Mouse (Mus musculus): ENCODE results near the gene Cfap298.
A peak's percentile ranks its signal among the peaks of the same experiment; 100 is the strongest.

Cfap298 gene

DNA sequence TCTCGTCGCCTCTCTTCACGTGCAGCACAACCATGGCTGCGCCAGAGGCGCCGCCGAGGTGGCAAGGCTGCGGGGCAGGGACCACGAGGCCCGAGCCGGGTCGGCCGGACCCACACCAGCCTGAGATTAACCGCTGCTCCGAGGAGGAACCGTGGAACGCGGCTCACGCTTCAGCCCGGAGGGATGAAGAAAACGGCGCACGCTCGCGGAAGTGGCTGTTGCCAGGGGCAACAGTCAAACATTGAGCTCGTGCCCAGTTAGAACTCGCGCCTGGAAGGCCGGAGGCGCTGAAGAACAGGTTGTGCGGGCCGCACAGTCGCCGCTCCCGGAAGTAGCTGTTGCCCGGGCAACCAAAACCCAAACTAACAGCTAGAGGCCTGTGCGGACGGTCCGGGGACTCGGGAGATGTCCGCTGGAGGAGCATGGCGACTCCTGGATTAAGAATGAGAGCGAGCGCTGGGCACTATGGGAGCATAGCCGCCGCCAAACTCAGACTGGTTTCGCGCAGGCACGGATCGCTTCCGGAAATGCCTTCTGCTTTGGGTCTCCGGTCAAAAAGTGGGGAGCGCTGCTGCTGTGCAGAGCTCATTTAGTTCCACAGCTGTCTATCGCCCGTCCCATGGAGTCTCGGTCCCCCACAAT is at the start of gene Cfap298:
Gene Cfap298 (minus strand): TSS at position 428 of the 642 bp plus-strand sequence.
- peak; percentile 96 for DNase-seq (ENCODE audit: low spot score)

DNA sequence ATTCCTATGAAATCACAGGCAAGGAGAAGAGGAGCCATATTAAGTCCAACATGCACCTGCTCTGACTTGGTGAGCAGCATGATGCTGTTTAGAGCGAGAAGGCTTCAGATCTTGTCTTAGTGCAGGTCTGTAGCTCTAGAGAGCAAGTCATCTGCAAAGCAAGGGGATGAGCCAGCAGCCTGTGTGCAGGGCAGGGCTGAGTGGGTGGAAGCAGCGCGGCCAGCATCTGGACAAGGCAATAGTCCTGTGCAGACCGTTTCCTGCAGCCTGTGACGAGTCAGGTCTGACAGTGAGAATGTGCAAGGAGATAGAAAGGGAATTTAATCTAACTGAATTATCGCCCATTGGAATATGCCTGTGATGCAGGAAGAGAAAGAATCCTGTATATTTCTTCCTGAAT is 36.1 kb upstream of the Cfap298 start:
- DNase-seq (ENCODE audit: low spot score): no peak

DNA sequence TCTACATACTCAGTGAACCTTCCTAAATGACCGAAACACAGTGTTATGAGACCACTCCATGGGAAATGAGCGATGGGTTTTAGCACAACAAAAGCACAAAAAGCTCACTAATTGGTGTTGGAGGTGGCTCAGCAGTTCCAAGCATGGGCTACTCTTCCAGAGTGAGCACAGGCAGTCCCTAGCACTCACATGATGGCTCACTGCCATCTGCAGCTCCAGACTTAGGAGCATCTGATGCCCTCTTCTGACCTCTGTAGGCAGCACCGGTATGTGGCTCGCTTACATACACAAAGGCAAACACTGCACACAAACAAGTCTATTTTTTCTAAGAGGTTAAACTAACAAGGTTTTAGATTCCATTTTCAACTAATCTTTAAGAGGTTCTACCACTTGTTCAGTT is 31.3 kb upstream of the Cfap298 start:
- DNase-seq (ENCODE audit: low spot score): no peak

DNA sequence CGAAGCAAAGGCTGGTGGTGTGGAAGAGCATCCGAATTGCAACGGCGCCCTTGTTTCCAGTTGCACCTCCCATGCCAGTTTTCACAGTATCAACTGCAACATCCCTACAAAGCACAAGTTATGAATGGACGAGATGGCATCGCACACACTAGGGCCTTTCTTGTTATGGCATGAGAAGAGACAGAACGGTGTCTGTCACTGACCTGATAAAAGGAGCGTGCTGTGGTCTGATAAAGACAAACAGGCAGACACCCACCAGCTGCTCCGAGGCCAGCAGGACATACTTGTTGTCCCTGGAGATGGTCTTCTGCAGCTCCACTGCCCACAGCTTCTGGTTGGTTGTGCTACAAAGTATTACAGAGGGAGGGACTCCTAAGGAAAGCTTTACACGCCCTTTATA is 29.4 kb upstream of the Cfap298 start:
- DNase-seq (ENCODE audit: low spot score): peak; percentile 23

DNA sequence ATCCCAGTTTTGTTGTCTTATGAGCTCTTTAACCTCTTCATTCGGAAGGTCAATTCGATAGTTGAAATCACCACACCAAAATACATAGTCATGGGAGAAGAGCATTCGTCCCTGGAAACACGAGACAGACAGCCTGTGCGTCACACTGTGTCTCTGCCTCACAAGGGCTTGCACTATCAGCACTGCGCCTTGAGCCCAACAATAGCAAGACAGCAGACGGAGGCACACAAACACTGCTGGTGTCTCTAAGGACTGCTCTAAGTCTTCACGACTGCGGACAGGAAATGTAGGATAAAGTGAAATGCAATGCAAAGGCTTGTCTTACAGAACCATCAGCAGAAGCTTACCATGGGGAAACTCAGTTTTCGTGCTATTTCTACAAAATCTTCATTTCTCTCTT is 29.0 kb upstream of the Cfap298 start:
- no peak for DNase-seq (ENCODE audit: low spot score)

DNA sequence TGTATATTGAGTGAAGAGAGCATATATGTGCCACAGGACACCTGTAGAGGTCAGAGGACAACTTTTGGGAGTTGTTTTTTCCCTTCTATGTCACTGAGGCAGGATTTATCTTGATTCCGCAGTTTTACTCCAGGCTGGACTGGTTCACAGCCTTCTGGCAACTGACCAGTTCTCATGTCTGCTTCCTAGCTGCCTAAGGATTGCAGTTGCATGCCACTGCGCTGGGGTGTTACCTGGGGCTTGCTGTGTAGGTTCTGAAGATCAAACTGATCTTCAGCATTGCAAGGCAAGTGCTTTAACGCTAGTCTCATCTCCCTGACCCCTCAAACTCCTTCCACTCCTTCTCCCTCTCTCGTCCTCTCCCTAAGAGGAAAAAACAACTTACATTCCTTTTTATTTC is 28.3 kb upstream of the Cfap298 start:
- no peak for DNase-seq (ENCODE audit: low spot score)

DNA sequence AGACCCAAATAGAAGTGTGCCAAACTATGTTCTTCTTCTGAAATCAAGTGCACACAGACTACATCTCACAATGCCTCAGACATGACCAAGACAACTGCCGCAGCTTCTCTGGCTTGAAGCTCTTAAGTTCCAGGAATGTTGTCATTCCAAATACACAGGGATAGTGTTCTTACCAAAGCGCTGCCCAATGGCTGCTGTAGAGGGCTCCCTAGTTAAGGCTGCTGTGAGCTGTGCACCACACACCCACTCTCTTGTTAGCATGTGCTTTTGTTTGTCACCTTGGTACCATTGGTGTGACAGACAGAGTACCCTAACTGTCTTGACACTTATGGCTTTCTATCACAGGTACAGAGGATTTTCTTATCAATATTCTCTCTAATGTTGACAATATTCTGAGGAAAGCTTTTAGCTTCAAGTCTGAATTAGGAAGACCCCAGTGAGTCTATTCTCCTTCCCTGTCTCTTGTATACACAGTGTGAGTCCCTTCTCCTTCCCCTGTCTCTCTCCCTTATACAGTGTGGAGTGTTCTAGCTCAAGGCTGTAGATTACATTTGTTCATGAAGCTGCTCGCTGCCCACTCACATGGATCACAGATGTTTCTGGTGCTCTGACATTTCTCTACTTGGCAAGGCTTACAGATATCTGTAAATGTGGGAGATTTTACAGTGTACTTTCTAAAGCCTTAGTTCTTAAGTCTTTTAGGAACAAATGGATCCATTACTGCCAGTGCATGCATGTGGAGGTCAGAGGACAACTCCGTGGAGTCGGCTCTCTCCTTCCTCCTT is 23.6 kb upstream of the Cfap298 start:
- no peak for DNase-seq (ENCODE audit: low spot score)

DNA sequence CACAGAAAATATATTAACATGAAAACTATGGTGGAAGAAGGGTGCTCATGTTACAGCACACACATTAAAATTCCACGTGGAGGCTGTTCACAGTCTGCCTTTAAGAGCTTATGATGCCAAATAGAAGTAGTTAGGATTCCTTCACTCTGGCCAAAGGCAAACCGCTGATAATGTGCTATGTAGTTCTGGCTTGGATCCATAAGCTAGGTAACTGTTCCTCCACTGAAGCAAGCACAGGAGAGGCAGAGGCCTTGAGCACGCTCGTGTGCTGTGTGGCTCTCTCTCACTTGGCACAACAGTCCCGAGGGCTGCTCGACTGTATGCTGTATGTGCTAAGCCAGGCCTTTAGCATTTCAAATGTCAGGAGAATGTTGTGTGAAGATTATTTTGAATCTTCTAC is 20.6 kb upstream of the Cfap298 start:
- DNase-seq (ENCODE audit: low spot score): no peak

DNA sequence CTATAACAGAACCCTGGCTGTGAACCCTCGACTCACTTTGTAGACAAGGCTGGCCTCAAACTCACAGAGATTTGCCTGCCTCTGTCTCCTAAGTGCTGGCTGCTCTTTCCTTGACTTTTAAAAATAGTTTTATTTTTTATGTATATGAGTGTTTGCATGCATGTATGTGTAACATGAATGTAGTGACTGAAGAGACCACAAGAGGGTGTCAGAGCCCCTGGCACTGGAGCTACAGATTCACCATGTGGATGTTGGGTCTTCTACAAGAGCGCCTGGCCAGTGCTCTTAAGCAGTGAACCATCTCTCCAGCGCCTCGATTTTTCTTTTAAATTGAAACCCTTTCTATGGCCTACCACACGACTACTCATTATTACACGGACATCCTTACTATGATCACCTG is 18.9 kb upstream of the Cfap298 start:
- DNase-seq (ENCODE audit: low spot score): no peak

DNA sequence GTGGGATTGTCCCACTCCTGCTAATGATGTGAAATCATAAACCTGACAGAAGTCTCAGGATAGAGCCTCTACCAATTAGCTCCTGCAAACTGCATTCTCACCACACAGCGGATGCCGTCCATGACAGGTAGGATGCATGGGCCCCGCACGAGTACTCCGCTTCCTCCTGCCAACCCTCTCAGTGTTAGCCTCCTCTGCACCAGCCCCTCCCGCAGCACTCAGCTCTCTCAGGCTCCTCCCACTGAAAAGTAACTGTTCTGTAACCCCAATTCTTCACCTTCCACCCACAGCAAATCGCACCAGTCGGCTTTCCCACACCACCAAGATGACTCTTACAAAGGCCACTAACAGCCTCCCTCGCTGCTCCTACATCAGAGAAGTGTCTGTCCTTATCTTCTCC is 18.2 kb upstream of the Cfap298 start:
- no peak for DNase-seq (ENCODE audit: low spot score)

DNA sequence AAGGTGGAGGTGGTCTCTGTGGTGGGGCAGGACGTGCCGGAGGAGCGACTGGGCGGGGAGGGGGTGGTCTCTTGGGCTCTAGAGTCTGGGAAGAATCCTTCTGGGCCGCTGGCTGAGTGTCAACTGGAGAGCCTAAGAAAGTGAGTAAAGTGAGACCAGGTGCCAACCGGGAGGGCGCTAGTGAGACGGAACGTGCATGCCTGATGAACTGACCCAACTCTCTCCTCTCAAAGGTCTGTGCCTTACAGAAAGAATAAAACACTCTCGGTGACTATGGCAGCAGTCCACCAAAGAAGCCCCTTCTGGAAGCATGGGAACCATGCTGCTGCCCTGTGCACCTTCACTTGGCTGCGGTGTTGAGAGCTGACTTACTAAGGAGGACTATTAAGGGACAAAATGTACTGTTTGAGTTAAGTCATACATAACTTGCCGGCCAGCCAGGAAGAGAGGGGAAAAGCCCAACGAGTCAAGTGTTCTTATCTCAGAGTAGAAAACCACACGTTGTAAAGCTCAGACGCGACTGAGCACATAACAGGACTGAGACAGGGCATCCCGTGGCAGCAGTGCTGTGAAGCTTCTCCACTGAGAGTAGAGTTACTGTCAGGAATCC is 15.5 kb upstream of the Cfap298 start:
- no peak for DNase-seq (ENCODE audit: low spot score)

DNA sequence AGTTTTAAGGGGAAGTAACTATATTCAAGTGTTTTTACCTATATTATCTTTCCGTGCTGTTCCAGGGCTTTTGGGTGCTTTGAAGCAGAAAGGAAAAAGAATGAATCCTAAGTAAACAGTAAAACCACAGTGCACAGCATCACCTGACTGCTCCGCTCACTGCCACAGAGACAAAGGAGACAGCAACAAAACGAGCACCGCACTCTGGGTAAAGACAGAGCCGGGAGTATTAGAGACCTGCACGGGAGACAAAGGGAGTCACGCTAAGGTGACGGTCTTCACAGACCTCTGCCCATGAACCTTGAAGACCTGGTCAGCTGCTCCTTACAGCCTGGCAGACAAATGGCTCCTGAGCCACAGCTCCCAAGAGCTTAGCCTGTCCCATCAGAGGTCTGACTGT is 12.1 kb upstream of the Cfap298 start:
- no peak for DNase-seq (ENCODE audit: low spot score)

DNA sequence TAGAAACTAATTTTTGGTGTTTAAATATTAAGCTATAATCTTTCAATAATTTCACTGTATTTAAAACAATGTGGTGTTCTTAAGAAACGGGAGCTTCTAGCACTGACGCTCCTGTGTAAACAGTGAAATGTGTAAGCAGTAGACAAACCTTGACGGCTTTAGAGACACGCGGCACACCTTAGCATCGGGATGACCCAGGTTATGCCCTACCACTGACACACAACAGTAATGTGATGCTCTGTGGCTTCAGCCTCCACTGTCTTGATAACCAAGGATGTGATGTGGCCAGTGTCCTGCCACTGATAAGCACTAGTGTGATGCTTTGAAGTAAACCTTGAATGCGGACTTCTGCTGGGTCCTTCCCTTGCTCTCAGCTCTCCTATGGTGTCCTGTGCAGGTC is 6.3 kb upstream of the Cfap298 start:
- no peak for DNase-seq (ENCODE audit: low spot score)

DNA sequence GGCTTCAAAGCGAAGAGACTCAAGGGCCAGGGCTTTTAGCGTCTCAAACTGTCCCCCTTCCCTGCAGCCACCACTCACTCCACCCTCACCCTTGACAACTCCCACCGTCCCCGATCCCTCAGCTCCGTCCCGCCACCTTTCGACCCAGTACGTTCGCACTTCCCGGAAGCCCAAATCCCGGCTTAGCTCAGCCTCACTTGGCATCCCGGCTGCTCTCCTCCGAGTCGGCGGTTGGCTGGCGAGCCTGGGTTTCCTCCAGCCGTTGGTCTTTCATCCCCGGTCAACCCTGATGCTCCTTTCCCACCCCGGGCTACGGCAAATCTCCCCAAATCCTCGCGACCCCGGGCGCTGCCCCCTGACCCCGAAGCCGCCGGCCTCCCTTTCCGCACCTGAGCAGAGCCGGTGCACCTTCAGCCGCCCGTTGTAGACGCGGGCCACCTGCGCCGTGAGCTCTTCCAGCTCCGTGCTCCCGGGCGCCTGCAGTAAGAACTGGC is 674 bp downstream of the Cfap298 start:
- no peak for DNase-seq (ENCODE audit: low spot score)

DNA sequence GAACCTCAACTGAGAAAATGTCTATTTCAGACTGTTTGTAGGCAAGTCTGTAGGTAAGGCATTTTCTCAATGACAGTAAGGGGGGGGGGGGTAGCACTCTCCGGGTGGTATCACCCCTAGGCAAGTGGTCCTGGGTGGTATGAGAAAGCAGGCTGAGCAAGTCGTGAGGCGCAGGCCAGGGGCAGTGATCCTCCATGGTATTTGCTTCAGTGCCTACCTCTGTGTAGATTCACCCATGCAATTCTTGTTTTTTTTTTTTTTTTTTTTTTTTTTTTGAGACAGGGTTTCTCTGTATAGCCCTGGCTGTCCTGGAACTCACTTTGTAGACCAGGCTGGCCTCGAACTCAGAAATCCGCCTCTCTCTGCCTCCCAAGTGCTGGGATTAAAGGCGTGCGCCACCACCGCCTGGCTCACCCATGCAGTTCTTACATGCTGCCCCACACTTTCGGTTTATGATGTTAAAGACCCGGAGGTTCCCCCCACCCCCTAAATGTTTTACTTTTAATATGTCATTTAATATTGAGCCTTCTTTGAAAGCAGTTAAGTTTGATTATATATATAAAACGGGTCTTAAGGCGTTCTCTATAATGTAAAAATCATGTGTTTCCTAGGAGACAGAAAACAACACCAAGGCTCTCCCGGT is 1.3 kb downstream of the Cfap298 start:
- DNase-seq (ENCODE audit: low spot score): no peak

DNA sequence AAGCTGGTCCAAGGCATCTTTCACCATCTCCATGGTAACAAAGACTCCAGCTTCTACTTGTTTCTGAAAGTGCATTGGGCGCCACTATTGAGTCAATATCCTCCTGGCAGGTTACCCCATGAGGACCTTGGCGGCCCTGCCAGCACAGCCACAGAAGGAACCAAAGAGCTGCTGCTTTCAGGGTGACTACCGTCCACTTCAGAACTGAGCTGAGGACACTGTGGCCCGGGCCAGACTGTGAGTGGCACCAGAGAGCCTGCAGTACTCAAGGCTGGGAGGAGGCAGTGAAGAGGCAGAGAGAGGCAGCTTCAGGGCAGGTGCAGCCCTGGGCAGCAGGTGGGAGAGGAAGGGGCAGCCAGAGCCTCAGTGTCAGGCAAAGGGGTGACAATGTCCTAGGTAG is 7.5 kb downstream of the Cfap298 start:
- DNase-seq (ENCODE audit: low spot score): no peak

DNA sequence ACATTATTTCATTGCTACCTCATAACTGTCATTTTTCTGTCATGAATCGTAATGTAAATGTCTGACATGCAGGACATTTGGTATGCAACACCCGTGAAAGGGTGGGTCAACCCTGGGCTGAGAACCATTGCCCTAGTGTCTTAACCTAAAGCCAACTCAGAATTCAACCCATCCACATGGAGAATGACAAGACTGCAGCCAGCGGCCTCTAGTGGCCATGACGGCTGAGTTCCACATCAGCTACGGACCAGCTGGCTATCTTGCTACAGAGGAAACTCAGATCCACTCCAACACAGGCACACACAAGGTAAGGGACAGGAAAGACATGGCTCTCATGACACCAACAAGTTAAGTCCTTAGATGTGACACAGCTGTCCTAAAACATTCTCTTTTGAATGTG is 9.5 kb downstream of the Cfap298 start:
- DNase-seq (ENCODE audit: low spot score): peak; percentile 49

DNA sequence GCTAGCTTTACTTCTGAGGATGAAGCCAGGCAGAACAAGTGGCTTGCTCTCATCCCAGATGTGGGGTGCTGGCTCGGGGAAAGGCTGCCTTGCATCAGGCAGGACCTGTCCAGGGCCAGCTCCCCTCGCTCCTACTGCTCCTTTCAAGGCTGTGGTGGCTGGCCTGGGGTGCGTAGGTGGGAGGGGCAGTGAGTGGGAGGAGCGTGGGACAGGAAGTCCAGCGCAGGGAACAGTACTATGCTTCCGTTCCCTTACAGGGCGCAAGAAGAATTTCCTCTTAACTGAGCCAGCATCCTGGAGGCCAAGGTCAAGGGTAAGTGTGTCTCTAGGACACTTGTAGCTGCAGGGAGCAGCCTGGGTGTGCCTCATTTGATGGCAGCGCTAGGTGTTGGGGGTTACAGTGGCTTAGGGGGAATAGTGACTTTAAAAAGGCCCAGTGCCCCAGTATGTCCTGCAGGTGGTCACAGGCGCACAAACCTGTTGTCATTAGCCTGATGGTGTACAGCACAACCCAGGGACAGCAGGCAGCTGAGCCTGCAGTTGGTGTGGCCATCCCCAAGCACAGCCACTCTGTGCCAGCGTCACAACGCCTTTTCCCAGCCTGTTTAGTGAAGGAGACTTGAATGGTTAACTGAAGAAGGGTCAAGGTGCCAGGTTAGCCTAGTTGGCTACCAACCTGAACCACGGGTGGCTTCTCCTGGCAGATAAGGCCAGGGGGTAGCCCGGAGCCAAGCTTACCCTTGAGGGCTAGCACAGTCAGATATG is 10.1 kb downstream of the Cfap298 start:
- DNase-seq (ENCODE audit: low spot score): no peak

DNA sequence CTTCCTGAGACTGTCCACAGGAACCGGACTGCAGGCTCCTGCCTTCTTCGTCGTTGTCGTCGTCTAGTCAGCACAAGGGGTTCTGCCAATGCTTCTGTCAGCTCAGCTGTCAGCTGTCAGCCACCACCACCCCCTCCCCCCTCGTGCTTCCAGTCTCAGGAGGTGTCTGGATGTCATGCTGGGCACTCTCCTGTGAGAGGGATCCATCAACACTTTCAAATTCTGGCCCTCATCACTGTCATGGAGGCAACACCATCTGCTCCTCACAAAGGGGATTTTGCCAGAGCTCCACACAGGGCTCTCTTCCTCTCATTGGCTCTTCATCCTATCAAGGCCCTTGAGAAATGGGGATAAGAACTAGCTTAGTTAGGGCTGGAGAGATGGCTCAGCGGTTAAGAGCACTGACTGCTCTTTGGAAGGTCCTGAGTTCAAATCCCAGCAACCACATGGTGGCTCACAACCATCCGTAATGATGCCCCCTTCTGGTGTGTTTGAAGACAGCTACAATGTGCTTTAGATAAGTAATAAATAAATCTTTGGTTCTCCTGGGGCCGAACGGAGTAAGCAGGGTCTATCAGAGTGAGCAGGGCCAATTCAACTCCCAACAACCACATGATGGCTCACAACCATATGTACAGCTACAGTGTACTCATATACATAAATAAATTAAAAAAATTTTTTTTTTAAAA is 13.3 kb downstream of the Cfap298 start:
- no peak for DNase-seq (ENCODE audit: low spot score)

DNA sequence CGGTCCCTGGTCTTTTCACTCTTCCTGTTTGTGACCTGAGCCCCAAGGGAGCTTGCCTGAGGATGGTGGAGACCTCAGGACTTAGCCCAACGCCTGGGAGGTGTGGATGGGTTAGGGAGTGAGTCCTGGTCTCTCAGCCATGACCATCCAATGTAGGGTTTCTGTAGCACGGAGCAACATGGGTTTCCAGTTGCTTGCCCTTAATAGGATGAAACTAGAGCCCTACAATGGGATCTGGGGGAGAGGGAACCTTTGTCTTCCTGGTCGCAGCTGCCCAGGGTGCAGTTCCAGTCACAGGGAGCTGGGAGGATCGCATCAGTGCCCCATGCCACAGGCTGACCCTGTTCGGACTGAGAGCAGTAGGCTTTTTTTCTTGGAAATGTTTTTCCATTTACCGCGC is 17.8 kb downstream of the Cfap298 start:
- no peak for DNase-seq (ENCODE audit: low spot score)

DNA sequence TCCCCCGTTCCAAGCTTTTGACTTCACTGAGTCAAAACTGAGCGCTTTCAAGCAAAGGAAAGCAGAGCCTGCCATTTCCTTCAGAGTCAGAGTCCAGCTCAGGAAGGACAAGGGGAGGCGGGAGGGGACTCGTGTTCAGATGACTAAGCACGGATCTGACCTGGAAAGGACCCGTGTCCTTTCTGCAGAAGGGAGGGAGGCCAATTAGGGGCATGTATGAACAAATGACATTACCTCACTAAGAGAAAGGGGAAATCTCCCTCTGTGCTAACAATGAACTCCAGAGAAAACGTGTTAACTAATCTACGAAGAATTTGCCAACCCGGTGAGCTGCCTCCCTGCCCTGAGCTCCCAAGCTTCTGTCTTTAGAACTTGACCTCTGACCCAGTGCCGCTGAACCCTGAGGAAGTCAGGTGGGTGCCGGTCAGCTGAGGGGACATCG is 18.9 kb downstream of the Cfap298 start:
- peak; percentile 80 for DNase-seq (ENCODE audit: low spot score)

Data from yolk sac, embryonic 10.5 days (tissue).